Mouse (Mus musculus) limb, embryonic 15.5 days (tissue): Measurements from ENCODE around the gene Car4. TPM values are rescaled to one million over a fixed set of nuclear protein-coding genes. Genes with fewer than 3 reads are reported as not detected.

ENCODE experiments used
- ATAC-seq: fragments of 200-750 bp; cut with Nextera tagmentation; 2 replicates; pipeline ENCODE4 v1.8.0; 2017; ENCODE audit warnings: low read depth, moderate TSS enrichment; ENCODE audit not compliant: insufficient number of reproducible peaks, low FRiP score, low TSS enrichment
- H3K27ac ChIP-seq: fragments of 300-500 bp; sonication (generic); 2 replicates; pipeline ENCODE4 v1.5.1; 2015; ENCODE audit warnings: moderate library complexity, mild to moderate bottlenecking, inconsistent platforms
- H3K27me3 ChIP-seq: fragments of 300-500 bp; sonication (generic); 2 replicates; pipeline ENCODE4 v1.6.1; 2015; ENCODE audit warnings: inconsistent platforms
- H3K36me3 ChIP-seq: fragments of 300-500 bp; sonication (generic); 2 replicates; pipeline ENCODE4 v1.6.1; 2015; ENCODE audit warnings: inconsistent platforms
- H3K4me1 ChIP-seq: fragments of 300-500 bp; sonication (generic); 2 replicates; pipeline ENCODE4 v1.6.1; 2015; ENCODE audit warnings: inconsistent platforms
- H3K4me2 ChIP-seq: fragments of 300-500 bp; sonication (generic); 2 replicates; pipeline ENCODE4 v1.6.1; 2015; ENCODE audit warnings: mild to moderate bottlenecking, inconsistent platforms
- H3K4me3 ChIP-seq: fragments of 300-500 bp; sonication (generic); 2 replicates; pipeline ENCODE4 v1.5.1; 2015; ENCODE audit warnings: mild to moderate bottlenecking, inconsistent platforms
- H3K9ac ChIP-seq: fragments of 300-500 bp; sonication (generic); 2 replicates; pipeline ENCODE4 v1.6.1; 2015; ENCODE audit warnings: inconsistent platforms
- H3K9me3 ChIP-seq: fragments of 300-500 bp; sonication (generic); 2 replicates; pipeline ENCODE4 v1.6.1; 2016; ENCODE audit warnings: inconsistent platforms
- WGBS: fragments of 180-500 bp; shearing (Covaris S2); methylation state at CpG from one replicate; pipeline ENCODE4 v1.1.7; 2015; 5-methylcytosine and 5-hydroxymethylcytosine counted together
- polyA plus RNA-seq: library from polyadenylated mRNA; unstranded; fragments of >200 nt; fragmentation: Nextera tagmentation; extraction: Ambion mirVana; gene quantifications from 2 replicates; pipeline ENCODE4 v1.2.1, GENCODE M21; 2015

The Car4 gene
- polyA plus RNA-seq, 1 experiment from 2014 or later: not detected

DNA sequence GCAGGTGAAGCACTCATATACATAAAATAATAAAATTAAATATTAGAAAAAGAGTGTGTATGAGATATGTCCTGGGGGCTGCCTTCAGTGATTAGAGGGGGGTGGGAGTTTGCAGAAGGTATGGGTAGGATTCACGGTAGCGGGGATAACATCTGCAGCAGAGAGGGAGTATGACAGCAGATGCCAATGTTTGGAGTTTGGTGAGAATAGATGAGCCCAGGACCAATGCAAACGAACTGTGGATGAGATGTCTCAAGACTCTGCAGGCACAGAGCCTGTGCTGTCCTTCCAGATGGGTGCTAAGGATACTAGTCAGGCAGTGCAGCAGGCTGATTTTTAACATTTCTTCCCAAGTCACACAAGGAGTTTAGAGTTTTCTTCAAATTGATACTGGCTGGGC is 19.1 kb downstream of the Car4 start:
- H3K4me2 ChIP-seq: no peak overlapping the region
- H3K4me3 ChIP-seq: no peak overlapping the region
- no peaks in the 10 kb centered on the region for H3K36me3 ChIP-seq
- H3K9ac ChIP-seq: no peak overlapping the region
- no peaks in the 10 kb centered on the region for H3K4me1 ChIP-seq
- H3K27me3 ChIP-seq: no peaks in the 10 kb centered on the region
- H3K9me3 ChIP-seq: no peaks in the 10 kb centered on the region
- no peak for ATAC-seq
- no peak overlapping the region for H3K27ac ChIP-seq
- 84% methylated on average over 3 of the region's 3 CpGs for WGBS

DNA sequence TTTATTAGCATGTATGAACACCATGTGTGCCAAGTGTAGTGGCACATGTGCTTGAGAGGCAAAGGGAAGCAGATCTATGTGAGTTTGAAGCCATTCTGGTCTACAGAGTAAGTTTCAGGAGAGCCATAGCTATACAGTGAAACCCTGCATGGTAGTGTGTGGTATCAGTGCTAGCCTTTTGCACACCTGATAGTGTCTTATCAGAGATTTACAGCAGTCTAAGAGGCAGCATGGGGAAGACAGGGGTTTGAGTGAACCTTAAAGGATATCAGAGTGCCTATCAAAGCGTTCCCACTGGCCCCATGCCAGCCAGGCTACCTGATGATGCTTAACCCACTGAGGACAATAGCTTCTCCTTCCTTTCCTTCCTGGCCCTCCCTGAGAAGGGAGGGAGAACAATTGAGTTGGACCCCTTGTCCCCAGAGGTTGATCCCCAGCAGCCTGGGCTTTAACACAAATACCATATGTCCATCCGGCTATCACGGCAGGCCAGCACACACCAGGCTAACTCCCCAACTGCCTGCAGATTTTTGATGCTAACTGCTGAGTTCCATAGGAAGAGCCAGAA is 19.9 kb downstream of the Car4 start:
- 80% methylated on average over 3 of the region's 3 CpGs for WGBS
- no peak for ATAC-seq
- Histone ChIP-seq H3K4me1 (no peaks in the 10 kb centered on the region), H3K4me3 (no peak overlapping the region), H3K27ac (no peak overlapping the region), H3K36me3 (no peaks in the 10 kb centered on the region), H3K9ac (no peak overlapping the region), H3K27me3 (no peaks in the 10 kb centered on the region), H3K4me2 (no peak overlapping the region), H3K9me3 (no peaks in the 10 kb centered on the region)

DNA sequence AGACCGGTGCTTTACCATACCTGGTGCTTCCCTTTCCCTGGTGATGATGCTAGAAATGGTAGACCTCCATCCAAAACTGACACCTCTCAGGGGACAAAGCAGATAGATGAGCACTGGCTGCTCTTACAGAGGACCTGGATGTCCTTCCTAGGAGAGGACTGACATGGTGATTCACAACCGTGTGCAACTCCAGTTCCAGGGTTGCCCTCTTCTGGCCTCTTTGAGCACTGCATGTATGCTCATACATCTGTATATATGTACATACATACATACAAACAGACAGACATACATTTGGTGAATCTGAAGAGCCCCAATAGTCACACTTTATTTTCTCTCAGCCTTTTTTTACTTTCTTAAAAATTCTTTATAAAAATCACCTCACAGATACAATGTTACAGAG is 20.5 kb downstream of the Car4 start:
- H3K4me3 ChIP-seq: no peak overlapping the region
- WGBS: 47% methylated on average over 2 of the region's 2 CpGs

DNA sequence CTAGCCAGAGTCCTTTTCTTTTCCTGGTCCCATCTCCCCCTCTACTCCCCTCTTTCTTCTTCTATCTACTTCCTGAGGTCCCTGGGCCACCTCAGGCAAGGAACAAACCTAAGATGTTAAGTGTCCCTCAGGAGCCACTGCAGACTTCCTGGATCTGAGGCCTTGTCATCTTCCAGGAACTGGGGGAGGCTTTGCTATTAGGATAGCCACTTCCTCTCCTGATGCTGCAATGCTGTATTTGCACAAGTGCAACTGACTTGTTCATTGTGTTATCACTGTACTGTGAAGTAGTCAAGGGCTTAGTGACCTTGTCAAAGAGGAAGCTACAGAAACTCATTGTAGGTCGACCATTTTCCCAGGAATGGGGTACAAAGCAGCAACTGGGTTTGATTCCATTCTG is 21.8 kb downstream of the Car4 start:
- H3K9ac ChIP-seq: no peak overlapping the region
- no peaks in the 10 kb centered on the region for H3K9me3 ChIP-seq
- H3K4me2 ChIP-seq: no peak overlapping the region
- WGBS: 38% methylated on average over 1 of the region's 1 CpGs
- H3K36me3 ChIP-seq: 0 out of 2 replicates have a peak, but pooled peaks cover 3% of the 10 kb centered on the region
- no peak for ATAC-seq
- H3K4me1 ChIP-seq: no peaks in the 10 kb centered on the region
- H3K4me3 ChIP-seq: no peak overlapping the region
- no peak overlapping the region for H3K27ac ChIP-seq
- no peaks in the 10 kb centered on the region for H3K27me3 ChIP-seq

More for the DNA sequence above, 20.5 kb downstream of the Car4 start:
- ATAC-seq: no peak
- Histone ChIP-seq H3K36me3 (no peaks in the 10 kb centered on the region), H3K4me2 (no peak overlapping the region), H3K9me3 (no peaks in the 10 kb centered on the region), H3K27ac (no peak overlapping the region), H3K9ac (no peak overlapping the region), H3K4me1 (no peaks in the 10 kb centered on the region), H3K27me3 (no peaks in the 10 kb centered on the region)

DNA sequence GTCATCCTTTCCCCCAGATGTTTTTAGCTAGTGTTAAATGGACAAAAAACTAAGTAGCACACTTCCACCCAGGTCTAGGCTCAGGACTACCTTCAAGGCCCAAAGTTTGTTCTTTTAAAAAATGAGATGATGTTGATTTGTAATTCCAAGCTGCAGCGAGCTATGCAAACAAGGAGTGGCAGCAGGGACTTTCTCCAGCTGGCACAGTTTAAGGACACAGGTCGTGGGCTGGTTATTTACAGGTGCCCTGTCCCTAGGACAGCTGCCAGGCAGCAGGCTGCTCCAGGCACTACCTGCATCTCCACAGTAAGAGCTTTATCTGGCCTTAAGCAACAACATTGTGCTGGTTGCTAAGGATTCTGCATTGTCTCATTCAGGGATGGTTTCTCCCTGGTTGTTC is 23.1 kb downstream of the Car4 start:
- no peaks in the 10 kb centered on the region for H3K27me3 ChIP-seq
- H3K4me2 ChIP-seq: no peak overlapping the region
- no peaks in the 10 kb centered on the region for H3K9me3 ChIP-seq
- no peak for ATAC-seq
- no peaks in the 10 kb centered on the region for H3K4me1 ChIP-seq
- no peak overlapping the region for H3K27ac ChIP-seq
- 83% methylated on average over 2 of the region's 2 CpGs for WGBS
- no peak overlapping the region for H3K9ac ChIP-seq
- H3K4me3 ChIP-seq: no peak overlapping the region
- H3K36me3 ChIP-seq: peaks cover 8% of the 10 kb centered on the region

DNA sequence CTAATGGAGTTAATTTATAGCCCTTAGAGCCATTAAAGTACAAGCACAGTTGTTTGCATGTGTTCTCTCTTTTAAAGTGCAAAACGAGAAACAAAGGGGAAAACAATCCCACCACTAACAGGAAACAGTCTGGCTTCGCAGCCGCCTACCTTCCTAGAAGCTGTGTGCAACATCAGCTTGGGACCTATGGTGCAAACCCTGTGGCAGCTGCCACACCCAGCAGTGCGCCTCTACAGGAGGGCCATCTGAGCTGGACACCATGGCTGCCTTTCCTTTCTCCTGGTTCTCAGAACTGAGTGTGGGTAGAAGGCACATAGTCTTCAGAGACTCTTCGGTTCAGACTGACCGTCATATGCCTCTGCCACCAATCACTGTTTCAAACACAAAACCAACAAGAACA is 27.8 kb downstream of the Car4 start:
- no peak overlapping the region for H3K9ac ChIP-seq
- H3K36me3 ChIP-seq: peaks cover 40% of the 10 kb centered on the region
- H3K4me2 ChIP-seq: no peak overlapping the region
- no peak for ATAC-seq
- H3K9me3 ChIP-seq: no peaks in the 10 kb centered on the region
- H3K4me1 ChIP-seq: no peaks in the 10 kb centered on the region
- no peak overlapping the region for H3K4me3 ChIP-seq
- H3K27ac ChIP-seq: no peak overlapping the region
- H3K27me3 ChIP-seq: no peaks in the 10 kb centered on the region
- WGBS: 76% methylated on average over 6 of the region's 6 CpGs

DNA sequence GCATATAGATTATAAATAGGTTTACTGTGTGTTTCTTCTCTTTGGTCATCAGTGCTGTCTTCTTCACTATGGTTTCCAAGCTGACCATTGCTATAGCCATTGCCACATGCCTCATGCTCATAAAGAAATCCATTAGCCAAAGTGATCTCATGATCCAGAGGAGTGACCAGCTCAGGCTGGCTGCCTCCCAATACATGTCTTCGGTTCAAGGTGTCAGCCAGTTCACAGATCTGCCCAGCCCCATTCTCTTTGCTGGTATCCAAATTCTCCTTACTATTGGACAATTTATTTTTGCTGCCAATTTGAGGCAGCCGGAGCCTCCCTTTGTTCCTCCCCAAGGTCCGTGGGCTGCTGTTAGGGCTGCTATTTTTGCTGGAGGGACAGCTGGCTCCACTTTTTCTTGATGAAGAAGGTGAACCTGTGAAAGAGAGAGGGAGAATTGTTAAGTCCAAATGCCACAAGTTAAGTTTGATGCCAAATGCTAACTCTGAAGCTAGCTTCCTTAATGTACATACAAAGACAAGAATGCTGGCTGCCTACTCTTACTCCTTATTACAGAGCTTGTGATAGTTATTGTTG is 30.8 kb downstream of the Car4 start:
- no peak for ATAC-seq

DNA sequence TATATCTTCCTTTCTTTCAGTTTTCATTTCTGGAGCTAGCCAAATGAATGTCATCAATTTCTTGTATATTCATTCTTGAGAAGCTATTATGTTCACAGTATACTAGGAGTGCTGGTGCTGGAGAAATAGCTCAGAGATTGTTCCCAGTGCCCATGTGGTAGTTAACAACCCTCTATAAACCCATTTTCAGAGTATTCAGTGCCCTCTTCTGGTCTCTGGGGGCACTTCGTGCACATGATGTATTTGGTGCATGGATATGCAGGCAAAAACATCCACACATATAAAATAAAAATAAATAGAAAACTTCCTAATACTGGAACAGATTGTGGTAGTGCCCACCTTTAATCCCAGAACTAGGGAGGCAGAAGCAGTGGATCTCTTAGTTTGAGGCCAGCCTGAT is 35.4 kb downstream of the Car4 start:
- WGBS: 83% methylated on average over 1 of the region's 1 CpGs

More for the DNA sequence above, 30.8 kb downstream of the Car4 start:
- 89% methylated on average over 3 of the region's 3 CpGs for WGBS
- Histone ChIP-seq H3K27ac (no peak overlapping the region), H3K9me3 (no peaks in the 10 kb centered on the region), H3K4me1 (no peaks in the 10 kb centered on the region), H3K9ac (no peak overlapping the region), H3K36me3 (peaks cover 59% of the 10 kb centered on the region), H3K4me2 (no peak overlapping the region), H3K27me3 (no peaks in the 10 kb centered on the region), H3K4me3 (no peak overlapping the region)

DNA sequence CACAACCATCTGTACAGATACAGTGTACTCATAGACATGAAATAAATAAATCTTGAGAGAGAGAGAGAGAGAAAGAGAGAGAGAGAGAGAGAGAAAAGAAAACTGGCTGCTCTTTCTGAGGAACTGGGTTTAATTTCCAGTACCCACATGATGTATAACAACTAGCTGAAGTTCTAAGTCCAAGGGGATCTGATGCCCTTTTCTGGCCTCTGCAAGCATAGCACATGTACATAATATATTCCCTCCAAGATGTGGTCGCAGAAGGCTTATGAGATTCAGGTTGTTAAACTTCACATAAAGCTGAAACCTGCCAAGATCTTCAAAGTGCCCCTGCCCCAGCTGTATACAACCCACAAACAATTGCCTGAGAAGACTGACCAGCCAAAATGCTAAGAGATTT is 37.7 kb downstream of the Car4 start:
- Histone ChIP-seq H3K9ac (no peak overlapping the region), H3K36me3 (peaks cover 39% of the 10 kb centered on the region), H3K27me3 (no peaks in the 10 kb centered on the region), H3K9me3 (no peaks in the 10 kb centered on the region), H3K4me2 (no peak overlapping the region), H3K27ac (no peak overlapping the region), H3K4me1 (no peaks in the 10 kb centered on the region), H3K4me3 (no peak overlapping the region)
- 63% methylated on average over 1 of the region's 1 CpGs for WGBS
- ATAC-seq: no peak

More for the DNA sequence above, 35.4 kb downstream of the Car4 start:
- H3K4me3 ChIP-seq: no peak overlapping the region
- no peaks in the 10 kb centered on the region for H3K9me3 ChIP-seq
- no peak overlapping the region for H3K4me2 ChIP-seq
- H3K27ac ChIP-seq: no peak overlapping the region
- no peaks in the 10 kb centered on the region for H3K4me1 ChIP-seq
- peaks cover 55% of the 10 kb centered on the region for H3K36me3 ChIP-seq
- no peak overlapping the region for H3K9ac ChIP-seq
- no peak for ATAC-seq
- no peaks in the 10 kb centered on the region for H3K27me3 ChIP-seq

DNA sequence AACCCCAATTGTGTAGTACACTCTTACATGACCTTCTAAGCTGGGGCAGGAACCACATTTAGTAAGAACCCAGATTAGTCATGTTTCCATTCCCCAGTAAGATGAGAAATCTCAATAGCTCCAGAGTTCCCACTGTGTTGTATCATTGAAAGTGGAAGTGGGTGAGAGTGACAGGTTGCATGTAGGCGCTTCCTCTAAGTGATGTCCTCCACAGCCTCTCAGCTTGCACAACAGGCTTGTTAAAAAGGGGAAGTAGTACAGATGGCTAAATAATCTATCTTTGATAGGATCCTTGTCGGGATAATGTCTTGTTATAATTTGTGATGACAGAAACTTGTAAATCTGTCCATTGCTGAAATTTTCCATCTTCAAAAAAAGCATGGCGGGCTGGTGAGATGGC is 46.0 kb downstream of the Car4 start:
- 87% methylated on average over 3 of the region's 3 CpGs for WGBS
- Histone ChIP-seq H3K4me3 (no peak overlapping the region), H3K4me2 (no peak overlapping the region), H3K27me3 (no peaks in the 10 kb centered on the region), H3K27ac (no peak overlapping the region), H3K9me3 (no peaks in the 10 kb centered on the region), H3K36me3 (peaks cover 25% of the 10 kb centered on the region; the same call in 1 of the 2 replicates), H3K9ac (no peak overlapping the region), H3K4me1 (no peaks in the 10 kb centered on the region)
- no peak for ATAC-seq

DNA sequence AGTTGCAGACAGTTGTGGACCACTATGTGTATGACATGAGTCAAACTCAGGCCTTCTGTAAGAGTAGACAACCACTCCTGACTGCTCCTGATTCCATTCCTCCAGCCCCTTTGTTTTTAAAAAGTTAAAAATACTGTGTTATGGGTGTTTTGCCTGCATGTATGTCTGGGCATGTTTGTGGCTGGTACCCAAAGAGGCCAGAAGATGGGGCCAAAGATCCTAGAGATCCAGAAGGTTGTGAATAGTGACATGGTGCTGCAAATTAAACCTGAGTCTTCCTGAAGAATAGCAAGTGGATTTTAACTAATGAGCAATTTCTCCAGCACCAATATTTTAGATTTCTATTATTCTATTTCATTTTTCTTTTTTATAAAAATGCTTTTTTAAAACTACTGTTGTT is 55.5 kb downstream of the Car4 start:
- peaks cover 21% of the 10 kb centered on the region for H3K36me3 ChIP-seq
- no peak overlapping the region for H3K9ac ChIP-seq
- ATAC-seq: no peak
- no peak overlapping the region for H3K27ac ChIP-seq
- H3K4me2 ChIP-seq: no peak overlapping the region
- no peaks in the 10 kb centered on the region for H3K9me3 ChIP-seq
- no peak overlapping the region for H3K4me3 ChIP-seq
- no peaks in the 10 kb centered on the region for H3K4me1 ChIP-seq
- H3K27me3 ChIP-seq: no peaks in the 10 kb centered on the region
